Mouse (Mus musculus): ENCODE data around the gene Uevld. TPM values are rescaled to one million over a fixed set of nuclear protein-coding genes. Genes with fewer than 3 reads are reported as not detected.

The Uevld gene
- polyA plus RNA-seq (2015; fragmentation: Nextera tagmentation; extraction: Ambion mirVana): 3.9 and 4.4 TPM in 2 replicates

DNA sequence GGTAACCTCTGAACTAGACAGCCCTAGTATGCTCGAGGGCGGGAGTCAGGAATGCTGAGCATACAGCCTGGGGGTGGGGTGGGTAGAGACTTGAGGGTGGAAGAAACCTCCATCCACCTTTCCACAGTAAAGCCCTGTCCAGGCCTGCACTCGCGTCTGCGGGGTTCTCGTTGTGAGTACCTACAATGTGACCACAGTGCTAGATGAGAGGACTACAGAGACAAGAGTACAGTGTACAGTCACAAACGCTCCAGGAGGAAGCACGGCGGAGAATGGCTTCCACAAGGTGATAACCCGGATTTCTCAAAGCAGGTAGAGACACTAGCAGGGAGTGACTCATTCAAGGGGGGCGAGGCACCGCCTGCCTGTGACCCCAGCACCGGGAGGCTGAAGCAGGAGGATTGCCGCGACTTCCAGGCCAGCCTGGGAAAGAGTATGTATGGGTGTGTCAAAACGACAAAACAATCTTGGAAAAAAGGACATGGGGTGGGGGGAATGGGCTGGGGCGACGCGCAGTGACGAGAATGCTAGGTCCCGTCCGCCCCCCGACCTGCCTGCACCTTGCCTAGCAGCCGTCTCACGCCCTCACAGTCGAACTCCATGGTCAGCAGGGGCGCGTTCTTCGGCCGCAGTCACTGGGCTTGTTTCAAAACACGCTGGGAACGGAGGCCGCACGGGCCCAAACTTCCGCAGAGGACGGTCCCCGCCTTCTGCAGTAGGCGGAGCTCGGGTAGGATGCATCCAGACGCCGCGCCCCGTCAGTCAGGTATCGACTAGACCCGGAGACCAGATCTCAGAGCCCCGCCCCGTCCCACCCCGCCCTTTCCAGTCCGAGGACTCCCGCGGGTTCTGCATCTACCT lies at the start of gene Uevld:
TSS of gene Uevld (minus strand) at position 697 of the 861 bp plus-strand sequence.

DNA sequence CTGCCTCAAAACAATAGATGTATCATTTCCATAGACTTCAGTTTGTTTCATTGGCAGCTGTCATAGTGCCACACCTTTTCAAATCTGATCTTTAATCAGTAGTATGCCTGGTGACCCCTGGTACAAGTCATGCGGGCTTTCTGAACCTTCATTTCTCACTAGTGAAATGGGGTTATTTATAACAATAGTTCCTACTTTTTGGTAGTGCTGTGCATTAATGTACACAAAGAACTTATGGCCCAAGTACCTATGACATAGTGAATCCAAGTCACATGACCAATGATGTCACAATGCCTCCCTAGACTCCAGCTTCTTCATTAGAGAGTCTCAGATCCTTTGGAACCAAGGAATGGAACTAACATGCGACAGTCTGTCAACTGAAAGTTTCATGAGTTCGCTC lies 25.0 kb upstream of the Uevld start, which contains the start of gene Gm9999:
TSS of gene Gm9999 (plus strand) at position 301 of the 400 bp plus-strand sequence.

DNA sequence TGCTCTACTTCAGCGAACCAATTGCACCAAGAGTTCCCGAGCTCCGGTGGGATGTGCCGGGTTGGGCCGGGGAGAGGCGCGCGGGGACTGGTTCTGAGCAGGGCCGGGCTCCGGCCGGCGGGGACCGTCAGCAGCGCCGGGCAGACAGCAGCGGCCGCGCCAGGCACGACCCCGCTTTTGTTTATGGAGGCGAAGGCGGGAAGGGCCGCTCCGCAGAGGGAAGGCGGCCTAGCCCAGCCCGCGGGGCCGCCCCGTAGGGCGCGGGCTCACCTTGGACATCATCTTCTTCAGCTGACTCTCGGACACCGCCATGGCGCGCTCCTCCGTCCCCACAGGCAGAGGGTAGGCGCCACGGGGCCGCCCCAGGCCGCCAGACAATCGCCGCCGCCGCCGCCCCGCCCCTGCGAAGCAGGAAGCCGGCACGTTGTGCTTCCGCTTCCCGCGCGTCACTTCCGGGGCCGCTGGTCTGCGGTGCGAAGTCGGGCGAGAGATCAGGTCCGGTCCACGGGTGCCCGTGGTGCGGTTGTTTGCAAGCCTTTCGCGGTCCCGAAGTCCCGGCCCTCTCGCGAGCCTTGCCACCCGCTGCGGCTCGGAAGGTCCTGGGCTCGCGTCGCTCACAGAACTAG lies 38.7 kb downstream of the Uevld start, which contains the start of gene Tsg101:
TSS of gene Tsg101 (minus strand) at position 419 of the 626 bp plus-strand sequence.

Other genes starting within 250 kb of the Uevld start
- 8.0 and 8.8 TPM in 2 replicates for gene Saal1, start 247.8 kb downstream of the Uevld start, polyA plus RNA-seq (2015; fragmentation: Nextera tagmentation; extraction: Ambion mirVana)
- 0.72 and 0.96 TPM in 2 replicates for gene Saa3, start 242.8 kb downstream of the Uevld start, polyA plus RNA-seq (2015; fragmentation: Nextera tagmentation; extraction: Ambion mirVana)
- not detected in 2 replicates for gene Saa4, start 225.9 kb downstream of the Uevld start, polyA plus RNA-seq (2015; fragmentation: Nextera tagmentation; extraction: Ambion mirVana)
- 0.18 and 0.23 TPM in 2 replicates for gene Saa1, start 215.5 kb downstream of the Uevld start, polyA plus RNA-seq (2015; fragmentation: Nextera tagmentation; extraction: Ambion mirVana)
- 0.35 and 0.40 TPM in 2 replicates for gene Saa2, start 206.7 kb downstream of the Uevld start, polyA plus RNA-seq (2015; fragmentation: Nextera tagmentation; extraction: Ambion mirVana)
- gene Hps5, start 162.5 kb downstream of the Uevld start, polyA plus RNA-seq (2015; fragmentation: Nextera tagmentation; extraction: Ambion mirVana): 5.5 and 6.6 TPM in 2 replicates
- 30.1 and 31.4 TPM in 2 replicates for gene Gtf2h1, start 162.4 kb downstream of the Uevld start, polyA plus RNA-seq (2015; fragmentation: Nextera tagmentation; extraction: Ambion mirVana)
- 2,894 and 2,904 TPM in 2 replicates for gene Ldha, start 117.1 kb downstream of the Uevld start, polyA plus RNA-seq (2015; fragmentation: Nextera tagmentation; extraction: Ambion mirVana)
- not detected in 2 replicates for gene Ldhc, start 97.3 kb downstream of the Uevld start, polyA plus RNA-seq (2015; fragmentation: Nextera tagmentation; extraction: Ambion mirVana)
- gene Tsg101, start 38.6 kb downstream of the Uevld start, polyA plus RNA-seq (2015; fragmentation: Nextera tagmentation; extraction: Ambion mirVana): 125 and 132 TPM in 2 replicates
- gene Gm9999, start 25.1 kb upstream of the Uevld start, polyA plus RNA-seq (2015; fragmentation: Nextera tagmentation; extraction: Ambion mirVana): not detected in 2 replicates
- gene Spty2d1, start 49.9 kb upstream of the Uevld start, polyA plus RNA-seq (2015; fragmentation: Nextera tagmentation; extraction: Ambion mirVana): 12.2 and 12.5 TPM in 2 replicates
- gene Tmem86a, start 92.1 kb upstream of the Uevld start, polyA plus RNA-seq (2015; fragmentation: Nextera tagmentation; extraction: Ambion mirVana): 14.3 and 24.7 TPM in 2 replicates
- gene Ptpn5, start 175.2 kb upstream of the Uevld start, polyA plus RNA-seq (2015; fragmentation: Nextera tagmentation; extraction: Ambion mirVana): not detected in 2 replicates
- gene Mrgpra6, start 246.4 kb upstream of the Uevld start, polyA plus RNA-seq (2015; fragmentation: Nextera tagmentation; extraction: Ambion mirVana): not detected in 2 replicates

All from skeletal muscle tissue, postnatal 0 days (tissue).